Mouse (Mus musculus) E14TG2a.4 (cell line): ENCODE measurements around the gene Il17rd.

Experiments
- CTCF ChIP-seq: conservative IDR thresholded peaks from 2 replicates; pipeline ENCODE4 v1.5.1; 2014; ENCODE audit warnings: low read length
- NANOG ChIP-seq: IDR thresholded peaks from 2 replicates; pipeline ENCODE4 v1.6.1; 2014; ENCODE audit warnings: borderline replicate concordance, low read length, mixed read lengths
- POU5F1 ChIP-seq: IDR thresholded peaks from 2 replicates; pipeline ENCODE4 v1.6.1; 2014; ENCODE audit warnings: low read length, borderline replicate concordance

DNA sequence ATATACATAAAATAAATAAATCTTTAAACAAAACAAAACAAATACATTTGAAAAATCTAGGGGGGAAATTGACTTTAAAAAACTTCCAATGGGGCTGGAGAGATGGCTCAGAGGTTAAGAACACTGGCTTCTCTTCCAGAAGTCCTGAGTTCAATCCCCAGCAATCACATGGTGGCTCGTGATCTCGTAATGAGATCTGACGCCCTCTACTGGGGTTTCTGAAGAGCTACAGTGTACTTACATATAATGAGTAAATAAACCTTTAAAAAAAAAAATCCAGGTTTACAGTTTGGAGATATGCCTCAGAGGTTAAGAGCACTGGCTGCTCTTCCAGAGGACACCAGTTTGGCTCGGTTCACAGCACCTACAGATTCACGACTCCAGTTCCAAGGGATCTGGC is 27.2 kb upstream of the Il17rd start:
- no peak; the same call in 1 of the 2 replicates for TF ChIP-seq CTCF
- TF ChIP-seq POU5F1: no peak
- TF ChIP-seq NANOG: no peak
